Mouse (Mus musculus): ENCODE measurements around the gene Abcc8. TPM values are rescaled to one million over a fixed set of nuclear protein-coding genes. Genes with fewer than 3 reads are reported as not detected.

The Abcc8 gene
- total and polyA plus RNA-seq, 3 experiments: 0.11 TPM; not detected in 2

DNA sequence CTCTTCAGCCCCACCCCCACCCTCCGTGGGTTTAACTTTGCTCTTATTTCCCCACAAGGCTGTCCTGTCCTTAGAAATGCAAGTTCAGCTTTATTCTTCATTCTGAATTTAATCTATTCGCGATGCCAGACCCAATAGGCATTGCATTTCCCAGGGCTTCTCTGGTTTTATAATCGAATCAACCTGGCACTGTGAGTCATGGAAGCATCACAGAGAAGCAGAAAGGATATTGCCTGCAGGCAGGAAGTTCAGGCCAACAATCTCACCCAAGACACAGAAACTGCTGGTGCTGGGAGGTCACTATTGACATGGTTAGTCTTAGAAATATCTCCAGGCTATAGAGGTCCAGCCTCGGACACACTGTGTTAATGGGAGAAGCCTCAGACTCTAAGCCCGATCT, 30.4 kb upstream of the Abcc8 start:
- peaks cover 3% of the 10 kb centered on the region; the same call in 1 of the 2 replicates for H3K27me3 ChIP-seq (ENCODE audit: insufficient read depth, low read length)
- no peaks in the 10 kb centered on the region for H3K36me3 ChIP-seq (replicated peaks)
- H3K9me3 ChIP-seq (replicated peaks): no peaks in the 10 kb centered on the region
- no peak overlapping the region for H3K4me3 ChIP-seq (ENCODE audit: low read depth, low read length)
- DNase-seq (ENCODE audit: low spot score) (no peak), ATAC-seq (ENCODE audit: extremely low read depth, insufficient number of reproducible peaks, low FRiP score, poor library complexity, severe bottlenecking) (no peak)
- no peaks in the 10 kb centered on the region for H3K4me1 ChIP-seq (ENCODE audit: insufficient read depth, low read depth, low read length)
- TF ChIP-seq POLR2AphosphoS5 (IDR thresholded peaks at IDR 0.05; ENCODE audit: insufficient replicate concordance, low read depth, low read length) (no peak), CTCF (IDR thresholded peaks at IDR 0.05; ENCODE audit: low read depth, low read length) (no peak), TAL1 (conservative IDR thresholded peaks at IDR 0.05; ENCODE audit: low read depth, low read length) (no peak), GATA1 (IDR thresholded peaks at IDR 0.05; ENCODE audit: borderline replicate concordance, low read length) (no peak), GATA2 (IDR thresholded peaks at IDR 0.05; ENCODE audit: borderline replicate concordance, low read depth, low read length) (no peak)

DNA sequence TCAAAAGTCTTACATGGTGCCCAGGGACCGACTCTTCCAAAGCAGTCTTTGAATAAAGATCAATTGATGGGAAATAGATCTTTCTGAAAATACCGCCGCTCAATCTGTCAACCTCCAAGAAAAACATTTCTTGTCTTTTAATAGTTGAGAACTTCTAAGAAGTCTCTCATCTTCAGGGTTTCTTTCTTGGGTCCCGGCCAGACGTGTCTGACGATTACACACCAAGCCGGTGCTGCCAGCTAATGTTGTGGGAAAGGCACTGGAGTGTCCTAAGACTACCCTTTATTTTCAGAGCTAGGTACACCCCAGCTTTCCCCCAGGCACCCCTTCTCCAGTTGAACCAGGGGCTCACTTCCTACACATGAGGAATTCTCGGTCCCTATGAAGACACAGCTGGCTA, 28.3 kb upstream of the Abcc8 start:
- H3K9me3 ChIP-seq (replicated peaks): no peaks in the 10 kb centered on the region
- no peaks in the 10 kb centered on the region for H3K4me1 ChIP-seq (ENCODE audit: insufficient read depth, low read depth, low read length)
- DNase-seq (ENCODE audit: low spot score) (no peak), ATAC-seq (ENCODE audit: extremely low read depth, insufficient number of reproducible peaks, low FRiP score, poor library complexity, severe bottlenecking) (no peak)
- H3K27me3 ChIP-seq (ENCODE audit: insufficient read depth, low read length): no peaks in the 10 kb centered on the region
- H3K36me3 ChIP-seq (replicated peaks): no peaks in the 10 kb centered on the region
- TF ChIP-seq TAL1 (conservative IDR thresholded peaks at IDR 0.05; ENCODE audit: low read depth, low read length) (no peak), GATA2 (IDR thresholded peaks at IDR 0.05; ENCODE audit: borderline replicate concordance, low read depth, low read length) (no peak), CTCF (IDR thresholded peaks at IDR 0.05; ENCODE audit: low read depth, low read length) (no peak), GATA1 (IDR thresholded peaks at IDR 0.05; ENCODE audit: borderline replicate concordance, low read length) (no peak), POLR2AphosphoS5 (IDR thresholded peaks at IDR 0.05; ENCODE audit: insufficient replicate concordance, low read depth, low read length) (no peak)
- H3K4me3 ChIP-seq (ENCODE audit: low read depth, low read length): no peak overlapping the region

DNA sequence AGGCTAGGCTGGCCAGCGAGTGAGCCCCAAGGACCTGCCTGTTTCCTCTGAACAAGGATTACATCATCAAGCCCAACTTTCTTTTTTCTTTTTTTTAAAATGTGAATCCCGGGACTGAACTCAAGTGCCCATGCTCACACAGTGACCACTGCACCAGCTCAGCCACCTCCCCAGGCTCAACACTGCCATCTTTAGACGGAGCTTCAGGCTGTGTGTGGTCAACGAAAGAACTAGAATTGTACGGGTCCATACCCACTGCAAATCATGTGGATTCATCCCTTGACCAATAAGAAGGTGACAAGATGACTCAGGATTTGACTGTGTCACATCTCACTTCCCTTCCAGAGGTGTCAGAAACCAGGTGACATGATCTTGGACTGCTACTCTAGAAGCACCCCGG, 24.9 kb upstream of the Abcc8 start:
- DNase-seq (ENCODE audit: low spot score): no peak
- no peak for TF ChIP-seq TAL1 (conservative IDR thresholded peaks at IDR 0.05; ENCODE audit: low read depth, low read length)

DNA sequence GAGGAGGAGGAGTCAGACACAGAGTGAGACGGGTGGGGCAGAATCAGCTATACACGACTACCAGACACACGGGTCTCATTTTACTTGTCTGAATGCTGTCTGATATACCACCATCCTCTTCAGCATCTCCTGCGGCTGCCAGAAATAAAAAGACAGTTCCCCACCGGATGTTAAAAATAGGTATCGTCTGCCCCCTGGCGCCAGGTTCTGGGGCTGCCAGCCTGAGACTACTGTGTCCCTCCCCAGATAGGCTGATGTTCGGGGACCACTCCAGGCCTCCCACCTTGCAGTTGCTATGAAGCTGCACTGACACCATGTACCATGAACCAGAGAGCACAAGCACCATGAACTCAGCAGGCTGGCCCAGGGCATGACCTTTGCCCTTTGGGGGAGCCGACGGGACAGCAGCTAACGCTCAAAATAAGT, 24.2 kb upstream of the Abcc8 start:
- H3K4me3 ChIP-seq (ENCODE audit: low read depth, low read length): no peak overlapping the region
- no peak for ATAC-seq (ENCODE audit: extremely low read depth, insufficient number of reproducible peaks, low FRiP score, poor library complexity, severe bottlenecking)
- 0 out of 2 replicates have a peak, but pooled peaks cover 3% of the 10 kb centered on the region for H3K27me3 ChIP-seq (ENCODE audit: insufficient read depth, low read length)
- H3K9me3 ChIP-seq (replicated peaks): no peaks in the 10 kb centered on the region
- no peaks in the 10 kb centered on the region for H3K36me3 ChIP-seq (replicated peaks)
- no peaks in the 10 kb centered on the region for H3K4me1 ChIP-seq (ENCODE audit: insufficient read depth, low read depth, low read length)
- no peak for DNase-seq (ENCODE audit: low spot score)
- TF ChIP-seq GATA2 (IDR thresholded peaks at IDR 0.05; ENCODE audit: borderline replicate concordance, low read depth, low read length): no peak
- no peak for TF ChIP-seq TAL1 (conservative IDR thresholded peaks at IDR 0.05; ENCODE audit: low read depth, low read length)
- TF ChIP-seq POLR2AphosphoS5 (IDR thresholded peaks at IDR 0.05; ENCODE audit: insufficient replicate concordance, low read depth, low read length): no peak
- no peak for TF ChIP-seq GATA1 (IDR thresholded peaks at IDR 0.05; ENCODE audit: borderline replicate concordance, low read length)
- TF ChIP-seq CTCF (IDR thresholded peaks at IDR 0.05; ENCODE audit: low read depth, low read length): no peak

More for the DNA sequence above, 24.9 kb upstream of the Abcc8 start:
- Histone ChIP-seq H3K4me1 (ENCODE audit: insufficient read depth, low read depth, low read length) (no peaks in the 10 kb centered on the region), H3K36me3 (replicated peaks) (no peaks in the 10 kb centered on the region), H3K27me3 (ENCODE audit: insufficient read depth, low read length) (0 out of 2 replicates have a peak, but pooled peaks cover 3% of the 10 kb centered on the region), H3K9me3 (replicated peaks) (no peaks in the 10 kb centered on the region), H3K4me3 (ENCODE audit: low read depth, low read length) (no peak overlapping the region)
- ATAC-seq (ENCODE audit: extremely low read depth, insufficient number of reproducible peaks, low FRiP score, poor library complexity, severe bottlenecking): no peak

DNA sequence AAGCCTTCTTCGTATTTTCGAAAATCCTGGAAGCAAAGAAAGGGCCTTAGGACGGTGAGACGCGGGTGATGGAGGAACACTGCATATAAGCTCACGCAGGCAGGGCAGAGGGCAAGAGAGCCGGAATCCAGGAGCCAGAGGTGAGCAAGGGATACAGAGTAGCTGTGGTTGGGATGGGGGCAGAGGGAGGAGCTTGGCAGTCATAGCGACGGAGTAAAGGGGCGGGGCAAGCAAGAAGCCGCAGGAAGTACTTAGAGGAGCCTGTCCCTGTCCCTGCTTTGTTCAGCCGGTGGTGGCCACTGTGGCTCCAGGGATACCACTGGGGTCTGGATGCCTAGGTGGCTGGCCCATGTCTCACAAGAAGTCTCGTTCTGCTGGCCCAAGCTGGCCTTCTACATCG, 21.8 kb upstream of the Abcc8 start:
- H3K4me3 ChIP-seq (ENCODE audit: low read depth, low read length): no peak overlapping the region
- DNase-seq (ENCODE audit: low spot score) (no peak), ATAC-seq (ENCODE audit: extremely low read depth, insufficient number of reproducible peaks, low FRiP score, poor library complexity, severe bottlenecking) (no peak)
- TF ChIP-seq TAL1 (conservative IDR thresholded peaks at IDR 0.05; ENCODE audit: low read depth, low read length) (no peak), GATA2 (IDR thresholded peaks at IDR 0.05; ENCODE audit: borderline replicate concordance, low read depth, low read length) (no peak), GATA1 (IDR thresholded peaks at IDR 0.05; ENCODE audit: borderline replicate concordance, low read length) (no peak), CTCF (IDR thresholded peaks at IDR 0.05; ENCODE audit: low read depth, low read length) (no peak), POLR2AphosphoS5 (IDR thresholded peaks at IDR 0.05; ENCODE audit: insufficient replicate concordance, low read depth, low read length) (no peak)
- 0 out of 2 replicates have a peak, but pooled peaks cover 3% of the 10 kb centered on the region for H3K27me3 ChIP-seq (ENCODE audit: insufficient read depth, low read length)
- no peaks in the 10 kb centered on the region for H3K4me1 ChIP-seq (ENCODE audit: insufficient read depth, low read depth, low read length)
- no peaks in the 10 kb centered on the region for H3K36me3 ChIP-seq (replicated peaks)
- H3K9me3 ChIP-seq (replicated peaks): no peaks in the 10 kb centered on the region

DNA sequence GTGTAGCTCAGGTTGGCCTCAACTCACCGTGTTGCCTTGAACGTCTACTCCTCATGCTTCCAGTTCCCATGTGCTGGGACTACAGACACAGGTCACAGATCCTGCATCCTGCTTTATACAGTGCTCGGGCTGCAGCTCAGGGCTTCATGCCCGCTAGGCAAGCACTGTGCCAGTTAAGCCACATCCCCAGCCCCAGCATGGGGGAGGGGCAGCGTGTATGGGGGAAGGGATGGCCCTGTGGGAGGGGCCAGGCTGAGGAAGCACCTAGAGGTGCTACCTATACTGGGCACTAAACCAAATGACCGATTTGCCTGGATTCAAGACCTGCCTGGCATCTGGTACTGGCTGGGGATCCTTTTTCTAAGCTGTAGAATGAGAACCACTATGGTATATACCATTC, 20.2 kb upstream of the Abcc8 start:
- Histone ChIP-seq H3K4me3 (ENCODE audit: low read depth, low read length) (no peak overlapping the region), H3K9me3 (replicated peaks) (no peaks in the 10 kb centered on the region), H3K4me1 (ENCODE audit: insufficient read depth, low read depth, low read length) (no peaks in the 10 kb centered on the region), H3K36me3 (replicated peaks) (no peaks in the 10 kb centered on the region), H3K27me3 (ENCODE audit: insufficient read depth, low read length) (0 out of 2 replicates have a peak, but pooled peaks cover 3% of the 10 kb centered on the region)
- TF ChIP-seq GATA2 (IDR thresholded peaks at IDR 0.05; ENCODE audit: borderline replicate concordance, low read depth, low read length) (no peak), GATA1 (IDR thresholded peaks at IDR 0.05; ENCODE audit: borderline replicate concordance, low read length) (no peak), TAL1 (conservative IDR thresholded peaks at IDR 0.05; ENCODE audit: low read depth, low read length) (no peak), CTCF (IDR thresholded peaks at IDR 0.05; ENCODE audit: low read depth, low read length) (no peak), POLR2AphosphoS5 (IDR thresholded peaks at IDR 0.05; ENCODE audit: insufficient replicate concordance, low read depth, low read length) (no peak)
- no peak for DNase-seq (ENCODE audit: low spot score)
- no peak for ATAC-seq (ENCODE audit: extremely low read depth, insufficient number of reproducible peaks, low FRiP score, poor library complexity, severe bottlenecking)

All from G1E (cell line).